Mouse (Mus musculus): ENCODE data around the gene Carmil1.

DNA sequence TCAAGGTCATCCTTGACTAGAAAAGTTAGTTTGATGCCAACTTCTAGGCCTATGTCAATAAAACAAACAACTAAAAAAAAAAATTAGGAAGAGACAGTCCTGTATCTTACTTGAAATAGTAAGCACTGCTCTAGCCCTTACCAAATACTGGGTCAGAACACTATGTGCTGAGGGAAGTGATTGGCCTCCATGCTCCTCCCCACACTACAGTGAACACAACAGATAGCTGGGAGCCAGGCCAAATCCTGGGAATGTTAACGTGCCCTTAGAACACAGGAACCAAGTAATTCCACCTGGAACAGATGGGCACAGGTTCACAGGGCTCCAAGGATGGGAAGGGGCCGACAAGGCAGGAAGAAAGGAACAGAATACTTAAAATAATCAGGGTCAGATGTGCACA, 136.5 kb downstream of the Carmil1 start:
- TF ChIP-seq CTCF (IDR thresholded peaks at IDR 0.05; ENCODE audit: extremely low read depth, insufficient read length, insufficient replicate concordance, low read depth, low read length) (no peak), POLR2A (IDR thresholded peaks at IDR 0.05; ENCODE audit: low read depth, low read length) (no peak)
